Mouse (Mus musculus) heart, postnatal 0 days (tissue): ENCODE measurements around the gene Arhgef40. TPM values are rescaled to one million over a fixed set of nuclear protein-coding genes. Genes with fewer than 3 reads are reported as not detected.

Experiments used
- ATAC-seq: fragments of 200-750 bp; cut with Nextera tagmentation; 2 replicates; pipeline ENCODE4 v1.8.0; 2017; ENCODE audit warnings: low read depth, moderate number of reproducible peaks, moderate library complexity; ENCODE audit not compliant: insufficient read depth
- DNase-seq: peaks from one replicate; pipeline ENCODE4 v3.0.0-alpha.2; 2016; ENCODE audit warnings: low spot score
- H3K27ac ChIP-seq: fragments of 300-500 bp; sonication (generic); 2 replicates; pipeline ENCODE4 v1.5.1; 2014; ENCODE audit warnings: low read depth, mild to moderate bottlenecking
- H3K27me3 ChIP-seq: fragments of 300-500 bp; sonication (generic); 2 replicates; pipeline ENCODE4 v1.6.1; 2014; ENCODE audit warnings: low read length, mixed read lengths; ENCODE audit not compliant: control insufficient read depth, insufficient read depth
- H3K36me3 ChIP-seq: fragments of 300-500 bp; sonication (generic); replicated peaks from 2 replicates; pipeline ENCODE4 v1.6.1; 2014; ENCODE audit warnings: low read length, mixed read lengths; ENCODE audit not compliant: control insufficient read depth, insufficient read depth
- H3K4me1 ChIP-seq: fragments of 300-500 bp; sonication (generic); 2 replicates; pipeline ENCODE4 v1.6.1; 2014; ENCODE audit warnings: antibody characterized with exemption; ENCODE audit not compliant: control insufficient read depth, insufficient read depth
- H3K4me2 ChIP-seq: fragments of 300-500 bp; sonication (generic); 2 replicates; pipeline ENCODE4 v1.6.1; 2014; ENCODE audit warnings: low read depth, mild to moderate bottlenecking, low read length, moderate library complexity
- H3K4me3 ChIP-seq: fragments of 300-500 bp; sonication (generic); 2 replicates; pipeline ENCODE4 v1.5.1; 2014; ENCODE audit warnings: low read depth, low read length
- H3K9ac ChIP-seq: fragments of 300-500 bp; sonication (generic); replicated peaks from 2 replicates; pipeline ENCODE4 v1.6.1; 2014; ENCODE audit warnings: low read depth, low read length, mixed read lengths
- H3K9me3 ChIP-seq: fragments of 300-500 bp; sonication (generic); replicated peaks from 2 replicates; pipeline ENCODE4 v1.6.1; 2016; ENCODE audit warnings: low read length; ENCODE audit not compliant: control insufficient read depth
- CTCF ChIP-seq: IDR thresholded peaks from 2 replicates; pipeline ENCODE4 v1.5.1; 2016; ENCODE audit warnings: antibody characterized with exemption, control low read depth, low read depth
- EP300 ChIP-seq: IDR thresholded peaks from 2 replicates; pipeline ENCODE4 v1.6.1; 2016; ENCODE audit warnings: antibody characterized with exemption, low read depth
- WGBS: fragments of 180-500 bp; shearing (Covaris S2); extraction: QIAGEN DNeasy Blood & Tissue Kit; methylation state at CpG from one replicate; pipeline ENCODE4 v1.1.7; 2014; 5-methylcytosine and 5-hydroxymethylcytosine counted together
- polyA plus RNA-seq: library from polyadenylated mRNA; unstranded; fragments of >200 nt; fragmentation: Nextera tagmentation; extraction: Ambion mirVana; gene quantifications from 2 replicates; pipeline ENCODE4 v1.2.1, GENCODE M21; 2015
- total RNA-seq: library from RNA; depleted of rRNA; stranded (reverse); fragments of >200 nt; gene quantifications from 2 replicates; pipeline ENCODE4 v1.2.3, GENCODE M21; 2014; ENCODE audit warnings: low replicate concordance

Arhgef40 gene
- total and polyA plus RNA-seq, 2 experiments from 2014 or later, result 26.9 to 36.4 TPM

- TF ChIP-seq CTCF (no peak), EP300 (no peak)
- 50% methylated on average over 16 of the region's 16 CpGs for WGBS
- Histone ChIP-seq H3K27me3 (no peaks in the 10 kb centered on the region), H3K4me3 (no peak overlapping the region), H3K27ac (no peak overlapping the region), H3K4me2 (no peak overlapping the region), H3K9me3 (no peaks in the 10 kb centered on the region), H3K36me3 (peaks cover 77% of the 10 kb centered on the region), H3K4me1 (peaks cover 7% of the 10 kb centered on the region; the same call in 1 of the 2 replicates), H3K9ac (no peak overlapping the region)
- ATAC-seq, result no peak
- no peak for DNase-seq
Measured at GRCm38 (mm10) chr14:52003981-52004495, 19.5 kb downstream of the Arhgef40 start.

- WGBS, result 57% methylated on average over 7 of the region's 7 CpGs
- H3K9me3 ChIP-seq, result no peaks in the 10 kb centered on the region
- no peak overlapping the region for H3K9ac ChIP-seq
- H3K4me2 ChIP-seq, result no peak overlapping the region
- TF ChIP-seq EP300 (no peak), CTCF (no peak)
- no peaks in the 10 kb centered on the region for H3K27me3 ChIP-seq
- no peak overlapping the region for H3K27ac ChIP-seq
- peaks cover 76% of the 10 kb centered on the region for H3K36me3 ChIP-seq
- ATAC-seq, result no peak
- no peak overlapping the region for H3K4me3 ChIP-seq
- peaks cover 10% of the 10 kb centered on the region; the same call in 1 of the 2 replicates for H3K4me1 ChIP-seq
- DNase-seq, result no peak
Measured at GRCm38 (mm10) chr14:52005141-52005540, 20.6 kb downstream of the Arhgef40 start.

GRCm38 (mm10) chr14:52005616-52006015 is 21.1 kb downstream of the Arhgef40 start:
- ATAC-seq (no peak), DNase-seq (no peak)
- peaks cover 71% of the 10 kb centered on the region for H3K36me3 ChIP-seq
- H3K9ac ChIP-seq, result no peak overlapping the region
- no peaks in the 10 kb centered on the region for H3K27me3 ChIP-seq
- no peak overlapping the region for H3K4me2 ChIP-seq
- 42% methylated on average over 6 of the region's 6 CpGs for WGBS
- TF ChIP-seq CTCF (no peak), EP300 (no peak)
- no peaks in the 10 kb centered on the region for H3K9me3 ChIP-seq
- H3K27ac ChIP-seq, result no peak overlapping the region
- no peak overlapping the region for H3K4me3 ChIP-seq
- peaks cover 14% of the 10 kb centered on the region for H3K4me1 ChIP-seq

GRCm38 (mm10) chr14:52006241-52006640 is 21.7 kb downstream of the Arhgef40 start:
- peak; percentile 43; the same call in 1 of the 2 replicates for ATAC-seq
- 41% methylated on average over 8 of the region's 8 CpGs for WGBS

GRCm38 (mm10) chr14:52006771-52007170 is 22.3 kb downstream of the Arhgef40 start:
- Histone ChIP-seq H3K4me2 (no peak overlapping the region), H3K4me1 (peaks cover 18% of the 10 kb centered on the region), H3K36me3 (peaks cover 68% of the 10 kb centered on the region), H3K9me3 (no peaks in the 10 kb centered on the region), H3K27ac (no peak overlapping the region), H3K27me3 (no peaks in the 10 kb centered on the region), H3K9ac (no peak overlapping the region), H3K4me3 (no peak overlapping the region)
- DNase-seq, result no peak
- TF ChIP-seq EP300 (no peak), CTCF (no peak)
- ATAC-seq, result no peak
- WGBS, result 92% methylated on average over 23 of the region's 23 CpGs

More at GRCm38 (mm10) chr14:52006241-52006640, 21.7 kb downstream of the Arhgef40 start:
- no peak overlapping the region for H3K27ac ChIP-seq
- TF ChIP-seq CTCF (peak; percentile 48), EP300 (no peak)
- no peaks in the 10 kb centered on the region for H3K27me3 ChIP-seq
- DNase-seq, result peak; percentile 37
- peaks cover 70% of the 10 kb centered on the region for H3K36me3 ChIP-seq
- no peak overlapping the region for H3K4me3 ChIP-seq
- H3K4me1 ChIP-seq, result peaks cover 18% of the 10 kb centered on the region
- H3K4me2 ChIP-seq, result peak overlapping the region; percentile 20; the same call in 1 of the 2 replicates
- H3K9me3 ChIP-seq, result no peaks in the 10 kb centered on the region
- no peak overlapping the region for H3K9ac ChIP-seq
